Mouse (Mus musculus): ENCODE results near the gene Kank1. TPM values are rescaled to one million over a fixed set of nuclear protein-coding genes. Genes with fewer than 3 reads are reported as not detected.
A peak's percentile ranks its signal among the peaks of the same experiment; 100 is the strongest.

Gene Kank1
- total RNA-seq, 2 experiments from 2014 or later = 35.2 to 38.2 TPM

DNA sequence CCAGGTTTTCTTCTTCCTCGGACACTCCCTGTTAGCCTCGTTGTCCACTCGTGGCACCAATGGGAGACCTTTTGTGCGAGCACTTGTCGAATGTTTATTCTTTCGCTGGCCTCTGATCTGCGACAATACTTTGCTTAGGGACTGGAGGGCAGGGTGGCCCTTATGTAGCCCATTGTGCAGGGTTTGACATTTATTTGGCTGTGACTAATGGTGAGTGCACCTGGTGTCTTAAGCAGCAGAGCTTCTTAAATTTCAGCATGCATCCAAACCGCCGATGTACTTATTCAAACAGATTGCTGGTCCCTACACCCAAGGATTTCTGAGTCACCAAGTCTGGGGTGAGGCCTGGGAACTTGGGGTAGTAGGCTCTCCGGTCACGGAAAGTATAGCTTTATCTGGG is 120.3 kb downstream of the Kank1 start:
- intact Hi-C loops (cut with DNase I) = no loop called here

DNA sequence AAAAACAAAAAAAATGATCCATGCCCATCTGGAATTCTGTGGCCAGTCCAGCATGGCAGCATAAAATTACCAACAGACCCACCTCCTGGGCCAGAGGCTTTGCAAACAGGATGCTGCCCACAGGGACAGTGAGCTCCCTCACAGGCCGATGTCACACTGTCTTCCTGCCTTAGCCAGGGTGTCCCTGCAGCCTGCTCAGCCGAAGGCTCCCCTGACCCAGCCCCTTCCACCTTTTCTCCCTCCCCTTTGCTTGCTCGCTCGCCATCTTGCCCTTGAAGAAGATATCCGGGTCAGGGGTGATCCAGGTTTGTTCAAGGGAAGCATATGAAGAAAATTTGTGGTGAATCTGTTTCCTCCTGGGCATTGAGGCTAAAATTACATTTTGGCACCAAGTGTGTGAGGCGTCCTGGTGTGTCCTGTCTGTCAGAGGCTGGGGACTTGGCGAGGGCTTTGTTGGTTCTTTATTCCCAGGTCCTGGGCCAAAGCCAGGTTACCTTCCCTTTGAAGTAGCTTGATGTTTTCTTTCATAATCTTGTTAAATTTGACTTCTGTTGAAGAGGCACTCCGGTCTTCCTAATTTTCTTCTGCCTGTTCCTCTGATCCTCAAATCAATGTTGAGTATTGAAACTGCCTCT is 121.8 kb downstream of the Kank1 start:
- peak in 1 of 2 experiments; percentile 31 for DNase-seq
- intact Hi-C loops (cut with DNase I) = no loop called here

More for the DNA sequence above, 120.3 kb downstream of the Kank1 start:
- no peak for DNase-seq

DNA sequence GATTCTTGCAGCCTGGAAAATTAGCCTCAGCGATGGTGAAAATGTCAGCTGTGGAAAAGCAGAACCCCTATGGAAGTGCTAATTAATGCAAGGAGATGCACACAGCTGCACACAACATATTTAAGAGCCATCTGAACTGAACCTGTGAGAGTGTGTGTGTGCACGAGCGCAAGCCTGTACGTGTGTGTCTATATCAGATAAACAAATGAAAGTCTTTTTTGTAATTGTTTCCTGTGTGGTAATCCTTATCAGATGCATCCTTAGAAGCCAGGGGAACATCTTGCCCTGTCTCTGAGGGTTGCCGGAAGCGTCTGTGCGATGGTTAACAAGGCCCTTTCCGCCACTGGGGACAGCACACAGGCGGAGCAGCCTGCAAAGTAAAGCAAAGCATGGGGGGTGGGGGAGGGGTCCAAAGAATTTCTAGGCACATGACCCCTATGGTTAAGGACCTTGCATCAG is 123.8 kb downstream of the Kank1 start:
- intact Hi-C loops (cut with DNase I) = no loop called here

DNA sequence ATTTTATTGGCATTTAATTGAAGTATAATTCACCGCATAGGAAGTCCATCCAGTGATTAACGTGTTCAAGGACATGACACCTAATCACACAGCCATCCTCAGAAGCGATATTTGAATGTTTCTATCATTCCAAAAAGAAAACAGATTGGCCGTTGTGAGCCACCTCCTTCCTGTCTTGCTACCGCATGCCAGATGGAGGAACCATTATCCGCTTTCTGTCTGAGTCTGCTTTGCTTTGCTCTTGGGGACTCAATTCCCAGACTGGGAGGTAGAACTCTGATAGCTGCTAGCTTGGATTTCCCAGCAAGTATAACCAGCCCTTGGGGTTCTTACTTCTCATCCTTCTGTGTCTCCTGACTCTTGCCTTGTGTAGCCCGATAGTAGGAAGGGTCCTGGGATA is 125.2 kb downstream of the Kank1 start:
- intact Hi-C loops (cut with DNase I) = no loop called here
- no peak for DNase-seq

More for the DNA sequence above, 123.8 kb downstream of the Kank1 start:
- DNase-seq = no peak

DNA sequence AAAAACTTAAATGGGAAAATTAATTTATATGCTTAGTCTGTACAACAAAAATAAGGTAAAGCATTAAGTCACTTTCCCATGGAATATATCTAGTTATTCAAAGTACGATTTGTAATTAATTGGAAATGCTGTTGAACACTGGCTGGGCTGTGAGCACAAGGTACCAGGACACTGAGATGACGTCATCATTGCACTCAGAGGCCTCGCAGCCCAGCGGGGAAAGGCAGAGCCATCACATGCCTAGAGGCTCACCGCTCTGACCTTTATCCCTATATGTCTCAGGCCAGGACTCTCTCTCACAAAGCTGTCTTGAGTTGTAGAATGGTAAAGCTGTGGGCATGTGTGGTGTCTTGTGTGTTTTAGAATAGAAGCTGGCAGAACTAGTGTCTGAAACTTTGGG is 128.9 kb downstream of the Kank1 start:
- intact Hi-C loops (cut with DNase I) = no loop called here
- no peak for DNase-seq

DNA sequence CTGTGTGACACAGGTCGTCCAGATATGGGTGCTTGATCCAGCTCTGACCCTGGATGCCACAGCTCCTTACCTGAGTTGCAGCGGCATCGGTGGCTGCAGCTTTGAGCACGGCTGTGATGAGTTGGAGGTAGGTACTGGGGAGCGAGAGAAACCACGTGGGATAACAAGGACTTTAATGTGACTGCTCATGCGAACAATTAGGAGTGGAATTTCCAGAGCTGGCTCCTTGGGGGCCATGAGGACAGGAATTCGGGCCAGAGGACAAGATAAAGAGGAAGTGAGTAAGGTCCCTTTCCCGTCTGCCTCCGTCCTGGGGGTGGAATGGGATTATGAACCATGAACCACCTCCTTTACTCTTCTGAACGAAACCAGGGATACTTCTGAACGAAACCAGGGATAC is 129.8 kb downstream of the Kank1 start:
- intact Hi-C loops (cut with DNase I) = no loop called here
- DNase-seq = no peak

DNA sequence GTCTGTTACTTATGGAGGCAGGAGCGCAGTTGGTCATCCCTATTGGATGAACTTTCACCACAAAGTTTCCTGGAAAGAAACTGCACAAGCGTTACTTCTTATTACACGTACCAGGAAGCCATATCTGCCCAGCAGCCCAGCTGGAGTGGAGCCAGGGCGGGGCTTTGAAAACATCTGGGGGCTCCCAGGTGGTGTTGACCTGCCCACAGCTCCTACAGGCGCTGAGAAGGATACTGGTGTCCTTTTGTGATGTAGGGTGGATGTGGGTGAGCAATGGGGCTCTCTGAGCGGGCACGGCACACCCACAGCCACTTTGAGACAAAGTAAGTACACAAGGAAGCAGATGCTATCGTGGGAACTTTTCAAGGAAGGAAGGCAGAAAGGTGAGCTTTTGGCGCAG is 133.7 kb downstream of the Kank1 start:
- intact Hi-C loops (cut with DNase I) = no loop called here
- no peak for DNase-seq

DNA sequence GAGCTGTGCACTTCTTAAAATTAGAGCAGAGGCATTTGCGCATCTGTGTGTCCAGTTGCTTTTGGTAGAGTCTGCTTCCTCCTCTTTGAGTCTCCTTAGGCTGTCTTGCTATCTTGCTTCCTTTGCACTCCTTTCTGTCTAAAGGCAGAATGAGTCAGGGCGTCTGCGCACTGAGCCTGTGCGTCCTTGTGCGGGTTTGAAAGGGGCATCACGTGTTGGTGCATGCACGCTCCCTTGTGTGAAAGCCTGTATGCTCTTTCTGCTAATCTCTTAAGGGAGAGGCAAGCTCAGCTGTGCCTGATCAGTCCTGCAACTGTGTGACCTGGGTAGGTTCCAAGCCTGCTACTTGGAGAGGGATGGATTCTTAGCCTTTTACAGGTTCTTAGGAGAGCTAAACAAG is 136.0 kb downstream of the Kank1 start:
- DNase-seq = no peak
- intact Hi-C loops (cut with DNase I) = no loop called here

DNA sequence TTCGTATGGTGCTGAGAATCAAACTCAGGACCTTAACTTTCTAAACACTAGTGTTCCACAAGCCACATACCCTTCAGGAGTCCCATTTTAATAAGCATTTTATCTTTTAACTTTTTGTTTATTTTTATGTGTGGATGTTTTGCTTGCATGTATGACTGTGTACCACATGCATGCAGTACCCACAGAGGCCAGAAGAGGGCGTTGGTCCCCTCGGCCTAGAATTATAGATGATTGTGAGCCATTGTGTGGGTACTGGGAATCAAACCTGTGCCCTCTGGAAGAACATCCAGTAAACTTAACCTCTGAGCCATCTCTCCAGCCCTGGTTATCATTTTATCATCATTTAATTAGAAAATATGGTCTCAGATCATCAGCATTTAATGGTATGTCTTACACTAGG is 136.8 kb downstream of the Kank1 start:
- no peak for DNase-seq

DNA sequence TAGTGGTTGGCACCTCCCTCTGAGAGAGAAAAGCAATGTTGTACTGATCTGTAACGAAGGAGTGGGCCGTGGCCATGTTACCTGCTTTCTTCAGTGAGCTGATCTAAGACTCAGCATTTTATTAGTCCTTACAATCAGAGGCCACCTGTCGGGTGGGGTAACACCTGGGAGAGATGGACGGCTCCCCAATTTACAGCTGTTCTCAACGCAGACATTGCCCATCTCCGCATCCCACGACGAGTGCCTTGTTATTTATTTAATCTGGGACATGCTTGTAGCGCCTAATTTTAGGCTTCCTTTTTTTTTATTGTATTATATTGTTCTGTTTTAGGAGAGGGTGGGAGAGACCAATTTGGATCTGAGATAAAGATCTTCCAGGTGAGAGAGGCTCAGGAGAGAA is 137.4 kb downstream of the Kank1 start:
- intact Hi-C loops (cut with DNase I) = no loop called here
- DNase-seq = no peak

More for the DNA sequence above, 136.8 kb downstream of the Kank1 start:
- intact Hi-C loops (cut with DNase I) = no loop called here

DNA sequence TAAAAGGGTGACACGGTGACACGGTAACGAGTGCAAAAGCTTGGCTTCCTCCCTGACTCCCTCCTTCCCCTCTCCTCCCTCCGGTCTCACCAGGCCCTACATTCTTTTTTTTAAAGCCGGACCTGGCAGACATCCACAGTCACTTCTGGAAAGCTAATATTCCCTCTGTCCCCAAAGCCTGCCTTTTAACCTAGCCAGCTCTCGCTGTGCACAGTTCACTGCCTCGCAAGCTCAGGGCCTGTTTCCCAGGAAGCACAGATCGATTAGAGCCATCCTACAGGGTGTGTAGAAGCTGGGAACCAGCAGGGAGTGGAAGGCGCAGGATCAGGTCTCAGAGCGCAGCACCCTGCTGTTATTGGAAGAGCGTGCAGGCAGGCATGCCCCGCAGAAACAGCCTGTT is 138.2 kb downstream of the Kank1 start:
- peak; percentile 66 to 81 for DNase-seq
- intact Hi-C loops (cut with DNase I) = no loop called here

DNA sequence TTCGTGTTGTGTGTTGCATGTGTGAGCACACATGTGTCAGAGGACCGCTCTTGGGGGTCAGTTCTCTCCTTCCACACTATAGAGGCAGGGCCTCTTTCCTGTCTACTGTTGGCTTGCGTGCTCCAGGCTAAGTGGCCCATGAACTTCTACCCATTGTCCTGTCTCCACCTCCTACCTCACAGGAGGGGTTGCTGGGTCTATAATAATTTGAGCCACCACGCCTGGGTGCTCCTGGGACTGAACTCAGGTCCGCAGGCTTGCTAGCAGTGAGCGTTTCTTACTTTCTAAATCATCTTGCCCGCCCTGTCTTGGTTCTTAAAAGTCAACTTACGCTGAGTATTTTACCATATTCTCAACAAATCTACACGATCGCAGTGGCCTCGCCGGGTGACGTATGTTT is 140.1 kb downstream of the Kank1 start:
- no peak for DNase-seq
- intact Hi-C loops (cut with DNase I) = no loop called here

DNA sequence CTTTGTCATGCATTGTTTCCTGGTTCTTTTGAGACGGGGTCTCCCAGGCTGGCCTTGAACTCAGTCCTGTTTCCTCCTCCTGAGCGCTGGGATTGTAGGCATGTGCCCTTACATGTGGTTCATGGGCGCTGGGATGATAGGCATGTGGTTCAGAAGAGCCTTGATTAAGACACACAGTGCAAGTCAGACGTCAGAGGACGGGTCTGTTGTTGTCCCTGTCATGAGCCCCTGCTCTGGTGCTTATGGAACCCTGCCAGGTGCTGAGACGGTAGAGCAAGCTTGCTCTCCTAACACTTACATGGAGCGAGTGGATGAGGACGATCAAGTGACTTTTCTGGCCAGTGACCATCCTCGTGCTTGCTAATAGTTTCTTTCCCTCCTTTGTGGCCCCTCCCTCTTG is 143.9 kb downstream of the Kank1 start:
- DNase-seq = no peak
- intact Hi-C loops (cut with DNase I) = no loop called here

DNA sequence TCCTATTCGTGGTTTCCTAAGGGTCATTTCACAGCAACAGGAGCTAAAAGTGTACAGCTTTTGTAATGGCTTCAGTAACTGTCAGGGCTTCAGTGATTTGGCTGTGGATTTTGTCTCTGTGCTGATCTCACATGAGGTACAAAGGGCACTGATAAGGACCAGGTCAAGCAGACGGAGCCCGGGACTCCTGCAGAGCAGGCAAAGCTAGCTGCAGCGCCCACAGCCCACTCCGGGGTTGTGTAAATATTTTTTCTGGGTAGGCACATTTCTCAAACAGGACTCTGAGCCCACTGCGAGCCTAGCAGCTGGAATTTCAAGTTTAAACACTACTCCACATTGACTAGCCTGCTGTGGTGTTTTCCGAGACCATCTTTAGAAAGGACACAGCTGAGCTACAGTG is 145.2 kb downstream of the Kank1 start:
- intact Hi-C loops (cut with DNase I) = no loop called here
- DNase-seq = no peak

DNA sequence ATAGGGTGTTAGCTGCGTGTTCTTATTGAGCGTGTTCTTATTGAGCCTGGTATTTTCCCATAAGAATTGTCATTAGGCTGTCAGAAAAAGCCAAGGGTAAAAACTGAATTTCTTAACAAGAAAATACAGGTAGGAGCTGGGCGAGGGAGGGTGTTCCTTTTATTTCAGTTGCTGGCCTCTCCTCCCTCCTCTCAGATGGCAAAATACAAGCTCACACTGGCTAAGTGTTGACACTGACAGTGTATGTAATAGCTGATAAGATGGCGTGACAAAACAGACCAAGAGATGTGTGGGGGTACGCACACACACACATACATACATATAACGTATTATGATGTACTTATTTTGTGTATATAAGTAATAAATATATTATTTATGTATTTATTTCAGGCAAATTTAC is 145.7 kb downstream of the Kank1 start:
- DNase-seq = no peak
- intact Hi-C loops (cut with DNase I) = no loop called here

DNA sequence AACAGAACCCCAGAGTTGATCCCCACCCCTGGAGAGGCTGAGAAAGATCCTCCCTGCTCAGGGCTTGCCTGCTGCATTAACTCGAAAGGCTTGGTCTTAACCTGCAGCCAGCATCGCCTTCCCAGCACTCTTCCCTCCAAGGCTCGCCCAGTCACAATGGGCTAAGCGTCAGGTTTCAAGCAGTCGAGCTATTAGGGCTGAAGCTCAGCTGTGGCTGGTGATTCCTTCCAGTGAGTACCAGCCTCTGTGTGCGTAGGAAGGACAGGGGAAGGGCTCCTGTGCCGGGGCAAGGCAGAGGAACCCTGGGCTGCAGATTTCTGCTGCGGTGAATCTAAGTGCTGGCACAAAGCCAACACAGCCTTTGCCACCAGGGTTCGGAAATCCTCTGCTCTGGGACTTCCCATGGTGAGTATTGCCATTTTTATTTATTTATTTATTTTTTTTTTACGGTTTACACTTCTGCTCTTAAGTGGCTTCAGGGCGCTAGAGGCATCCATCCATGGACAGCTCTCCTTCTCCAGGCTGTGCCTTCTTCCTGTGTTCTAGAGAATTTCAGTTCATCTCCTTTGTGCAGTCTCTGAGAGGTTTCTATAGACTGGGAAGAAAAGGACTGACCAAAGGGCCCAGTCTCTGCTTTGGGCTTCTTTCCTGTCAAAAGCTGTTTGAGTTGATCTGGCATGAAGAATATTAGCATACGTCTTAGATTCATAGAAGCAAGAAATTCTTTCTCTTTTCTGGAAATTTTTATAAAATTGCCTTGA is 146.8 kb downstream of the Kank1 start:
- no peak for DNase-seq
- intact Hi-C loops (cut with DNase I) = no loop called here

DNA sequence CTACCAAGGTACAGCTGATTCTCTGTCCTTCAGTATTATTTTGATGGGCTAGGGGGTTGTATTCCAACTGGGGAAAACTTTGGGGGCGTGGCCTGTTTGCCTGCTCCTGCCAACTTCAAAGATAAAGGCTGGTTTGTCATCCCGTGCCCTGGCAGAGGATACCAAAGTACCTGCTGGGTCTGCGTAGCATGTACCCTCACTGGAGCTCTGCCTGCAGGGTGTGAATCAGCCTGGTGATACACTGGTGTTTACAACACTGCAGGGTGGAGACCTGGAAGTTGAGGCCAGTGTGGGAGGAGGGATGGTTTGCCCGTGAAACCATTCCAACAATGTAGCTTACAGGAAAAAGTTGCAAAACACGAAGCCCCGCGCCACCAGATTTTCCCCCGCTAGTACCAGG is 149.2 kb downstream of the Kank1 start:
- peak in 1 of 2 experiments; percentile 23 for DNase-seq

DNA sequence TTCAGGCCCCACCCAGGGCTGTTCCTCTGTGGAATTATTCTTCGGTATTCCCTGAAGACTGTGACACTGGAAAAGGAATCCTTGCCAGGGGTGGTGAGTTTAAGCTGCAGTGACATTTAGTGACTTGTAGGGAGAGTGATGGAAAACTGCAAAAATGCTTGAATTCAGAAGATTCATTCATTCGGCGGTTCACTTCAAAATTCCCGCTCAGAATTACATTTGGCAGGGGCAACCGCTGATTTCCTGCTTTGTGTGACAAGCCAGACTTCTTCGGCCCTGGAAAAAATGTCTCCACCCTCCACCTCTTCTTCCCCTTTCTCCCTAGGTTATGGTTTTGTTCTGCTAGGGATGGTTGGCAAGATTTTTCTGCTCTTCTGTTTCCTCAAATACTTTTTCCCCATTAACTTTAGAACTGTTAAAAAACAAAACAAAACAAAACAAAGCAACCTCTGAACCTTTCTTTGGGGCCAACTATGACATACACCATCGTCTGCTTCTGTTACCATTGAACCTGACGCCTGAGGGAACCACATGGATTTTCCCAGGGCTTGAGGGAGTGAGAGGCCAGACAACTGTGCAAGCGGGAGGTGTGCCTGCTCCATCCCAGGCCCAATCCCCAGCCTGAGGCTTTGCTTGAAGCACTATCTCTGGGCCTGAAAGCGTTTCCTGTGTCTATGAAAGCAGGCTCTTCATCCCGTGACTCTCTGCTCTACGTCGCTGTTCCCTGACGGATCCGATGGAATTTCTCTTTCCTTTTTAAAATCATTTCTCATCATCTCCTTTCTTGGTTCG is 150.1 kb downstream of the Kank1 start:
- peak in 1 of 2 experiments; percentile 61 for DNase-seq
- intact Hi-C loops (cut with DNase I) = no loop called here

More for the DNA sequence above, 149.2 kb downstream of the Kank1 start:
- intact Hi-C loops (cut with DNase I) = no loop called here

DNA sequence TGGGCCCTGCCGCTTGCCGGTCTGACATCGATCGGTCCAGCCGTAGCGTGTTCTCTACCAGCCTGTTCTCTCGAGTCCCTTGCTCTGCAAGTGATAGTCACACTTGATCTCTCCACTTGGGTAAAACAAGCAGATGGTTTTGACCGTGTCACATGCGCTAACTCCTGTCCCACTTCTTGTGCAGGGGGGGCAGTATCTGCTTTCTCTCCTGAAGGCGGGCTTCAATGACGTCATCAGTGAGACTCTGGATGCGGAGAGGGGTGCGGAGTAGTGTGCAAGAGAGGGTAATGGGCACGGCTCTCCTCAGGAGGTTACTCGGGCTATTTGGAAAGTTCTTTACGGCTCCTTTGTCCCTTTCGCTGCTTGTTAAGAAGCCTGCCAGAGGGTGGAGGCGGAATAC is 151.1 kb downstream of the Kank1 start:
- DNase-seq = no peak
- intact Hi-C loops (cut with DNase I) = no loop called here

DNA sequence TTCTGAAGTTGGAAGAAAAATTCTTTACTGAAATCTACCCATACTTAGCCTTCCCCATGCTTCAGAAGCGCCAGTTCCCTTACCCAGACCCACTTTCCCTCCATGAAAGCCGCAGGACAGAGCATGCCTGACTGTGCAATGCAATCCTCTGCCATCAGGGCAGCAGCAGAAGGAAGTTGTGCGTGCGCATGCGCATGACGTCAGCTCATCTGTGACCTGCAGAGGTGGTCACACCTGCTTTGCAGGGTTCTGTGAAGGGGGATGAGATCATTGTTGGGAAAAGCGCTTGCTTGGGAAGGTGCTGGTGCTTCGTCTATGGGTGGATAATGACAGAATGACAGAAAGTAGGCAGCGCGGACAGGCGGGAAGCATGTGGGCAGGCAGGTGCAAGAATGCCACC is 155.4 kb downstream of the Kank1 start:
- no peak for DNase-seq
- intact Hi-C loops (cut with DNase I) = no loop called here

DNA sequence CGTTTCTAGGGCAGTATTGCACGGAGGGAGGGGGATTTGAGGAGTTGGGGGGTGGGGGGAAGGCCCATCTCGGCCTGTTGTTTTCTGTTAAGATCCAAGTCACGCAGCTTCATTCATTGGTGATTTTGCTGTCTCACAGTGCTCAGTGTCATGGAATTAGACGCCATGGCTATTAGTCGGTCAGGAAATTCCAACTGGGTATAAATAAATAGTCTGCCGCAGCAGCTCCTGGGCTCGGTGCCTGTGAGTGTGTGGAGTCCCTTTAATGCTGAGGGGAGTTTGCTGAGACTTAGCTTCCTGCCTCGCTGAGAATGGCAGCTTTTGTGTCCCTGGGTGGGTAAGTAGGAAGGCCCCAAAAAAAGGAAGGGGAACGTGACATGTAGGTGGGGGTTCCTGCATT is 158.3 kb downstream of the Kank1 start:
- DNase-seq = peak; percentile 51 to 69
- intact Hi-C loops (cut with DNase I) = no loop called here

Data from heart, postnatal 14 days (tissue).